Mouse (Mus musculus): ENCODE results near the gene Bfsp1. TPM values are rescaled to one million over a fixed set of nuclear protein-coding genes. Genes with fewer than 3 reads are reported as not detected.

Gene Bfsp1
- polyA plus RNA-seq, 1 experiment from 2014 or later: 0.85 TPM

DNA sequence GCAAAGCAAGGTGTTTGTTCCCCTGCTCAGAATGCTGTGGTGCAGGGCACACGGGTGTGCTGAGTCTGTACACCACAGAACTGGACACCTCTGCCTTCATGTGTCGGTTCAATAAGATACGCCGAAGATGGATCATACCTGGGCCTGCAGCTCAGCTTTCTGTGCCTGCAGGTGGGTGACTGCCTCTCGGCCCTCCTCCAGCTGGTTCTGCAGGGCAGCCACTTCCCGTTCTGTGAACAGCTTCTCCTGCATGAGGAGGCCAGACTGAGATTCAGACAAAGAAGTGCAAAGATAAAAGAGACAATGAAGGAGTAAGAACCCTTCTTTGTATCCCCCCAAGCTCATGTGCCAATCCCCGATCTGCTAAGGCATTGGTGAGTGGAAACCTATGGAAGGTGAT is 21.4 kb downstream of the Bfsp1 start:
- H3K9me3 ChIP-seq (ENCODE audit: control insufficient read depth, low read length): no peaks in the 10 kb centered on the region
- no peak overlapping the region for H3K4me2 ChIP-seq (ENCODE audit: low read length)
- no peaks in the 10 kb centered on the region for H3K4me1 ChIP-seq (ENCODE audit: control insufficient read depth, insufficient read depth, low read depth, low read length)
- H3K27ac ChIP-seq (ENCODE audit: low read depth, low read length): no peak overlapping the region
- WGBS: 86% methylated on average over 7 of the region's 7 CpGs
- no peaks in the 10 kb centered on the region for H3K27me3 ChIP-seq (replicated peaks; ENCODE audit: control insufficient read depth, insufficient read depth, low read length)
- no peak for ATAC-seq
- H3K9ac ChIP-seq (ENCODE audit: low read depth, low read length): no peak overlapping the region
- no peak overlapping the region for H3K4me3 ChIP-seq (ENCODE audit: low read length)
- H3K36me3 ChIP-seq (ENCODE audit: control insufficient read depth, insufficient read depth, low read length): no peaks in the 10 kb centered on the region

DNA sequence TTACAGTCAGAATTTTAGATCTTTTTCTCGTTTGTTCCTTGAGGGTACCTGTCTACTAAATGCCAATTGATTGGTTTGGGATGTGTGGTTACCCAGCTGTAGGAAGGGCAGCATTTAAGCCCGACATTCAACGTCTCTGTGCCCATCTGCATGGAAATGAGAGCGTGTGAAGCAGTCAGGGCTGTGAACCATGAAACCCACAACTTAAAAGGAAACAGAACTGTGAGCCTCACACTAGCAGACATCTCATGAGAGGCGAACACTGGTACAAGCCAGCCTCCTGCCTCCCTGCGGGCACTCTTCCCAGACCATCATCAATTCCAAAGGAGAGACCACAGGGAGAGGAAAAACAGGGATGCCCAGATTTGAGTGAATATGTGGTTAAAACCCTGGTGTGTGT is 22.1 kb downstream of the Bfsp1 start:
- Histone ChIP-seq H3K4me2 (ENCODE audit: low read length) (no peak overlapping the region), H3K4me1 (ENCODE audit: control insufficient read depth, insufficient read depth, low read depth, low read length) (no peaks in the 10 kb centered on the region), H3K4me3 (ENCODE audit: low read length) (no peak overlapping the region), H3K9ac (ENCODE audit: low read depth, low read length) (no peak overlapping the region), H3K36me3 (ENCODE audit: control insufficient read depth, insufficient read depth, low read length) (no peaks in the 10 kb centered on the region), H3K27ac (ENCODE audit: low read depth, low read length) (no peak overlapping the region), H3K9me3 (ENCODE audit: control insufficient read depth, low read length) (no peaks in the 10 kb centered on the region), H3K27me3 (replicated peaks; ENCODE audit: control insufficient read depth, insufficient read depth, low read length) (no peaks in the 10 kb centered on the region)
- no peak for ATAC-seq
- 63% methylated on average over 6 of the region's 6 CpGs for WGBS

- no peak overlapping the region for H3K4me3 ChIP-seq (ENCODE audit: low read length)
- no peak overlapping the region for H3K4me2 ChIP-seq (ENCODE audit: low read length)
- no peak for ATAC-seq
- H3K27me3 ChIP-seq (replicated peaks; ENCODE audit: control insufficient read depth, insufficient read depth, low read length): no peaks in the 10 kb centered on the region
- 94% methylated on average over 2 of the region's 2 CpGs for WGBS
- H3K27ac ChIP-seq (ENCODE audit: low read depth, low read length): no peak overlapping the region
- no peaks in the 10 kb centered on the region for H3K4me1 ChIP-seq (ENCODE audit: control insufficient read depth, insufficient read depth, low read depth, low read length)
- H3K36me3 ChIP-seq (ENCODE audit: control insufficient read depth, insufficient read depth, low read length): no peaks in the 10 kb centered on the region
- no peaks in the 10 kb centered on the region for H3K9me3 ChIP-seq (ENCODE audit: control insufficient read depth, low read length)
- no peak overlapping the region for H3K9ac ChIP-seq (ENCODE audit: low read depth, low read length)
These were observed 23.5 kb downstream of the Bfsp1 start for GRCm38 (mm10) chr2:143839458-143839857.

GRCm38 (mm10) chr2:143838698-143839097 is 24.3 kb downstream of the Bfsp1 start:
- ATAC-seq: no peak
- H3K36me3 ChIP-seq (ENCODE audit: control insufficient read depth, insufficient read depth, low read length): no peaks in the 10 kb centered on the region
- no peaks in the 10 kb centered on the region for H3K9me3 ChIP-seq (ENCODE audit: control insufficient read depth, low read length)
- H3K4me1 ChIP-seq (ENCODE audit: control insufficient read depth, insufficient read depth, low read depth, low read length): no peaks in the 10 kb centered on the region
- WGBS: 69% methylated on average over 5 of the region's 5 CpGs
- H3K27ac ChIP-seq (ENCODE audit: low read depth, low read length): no peak overlapping the region
- no peak overlapping the region for H3K4me2 ChIP-seq (ENCODE audit: low read length)
- no peak overlapping the region for H3K4me3 ChIP-seq (ENCODE audit: low read length)
- no peaks in the 10 kb centered on the region for H3K27me3 ChIP-seq (replicated peaks; ENCODE audit: control insufficient read depth, insufficient read depth, low read length)
- H3K9ac ChIP-seq (ENCODE audit: low read depth, low read length): no peak overlapping the region

- H3K27me3 ChIP-seq (replicated peaks; ENCODE audit: control insufficient read depth, insufficient read depth, low read length): no peaks in the 10 kb centered on the region
- H3K4me2 ChIP-seq (ENCODE audit: low read length): peak overlapping the region; percentile 52
- no peak overlapping the region for H3K27ac ChIP-seq (ENCODE audit: low read depth, low read length)
- peak; percentile 83 for ATAC-seq
- H3K4me1 ChIP-seq (ENCODE audit: control insufficient read depth, insufficient read depth, low read depth, low read length): no peaks in the 10 kb centered on the region
- under 1% methylated on average over 8 of the region's 8 CpGs for WGBS
- peak overlapping the region; percentile 24; the same call in 1 of the 2 replicates for H3K4me3 ChIP-seq (ENCODE audit: low read length)
- H3K36me3 ChIP-seq (ENCODE audit: control insufficient read depth, insufficient read depth, low read length): no peaks in the 10 kb centered on the region
- H3K9me3 ChIP-seq (ENCODE audit: control insufficient read depth, low read length): no peaks in the 10 kb centered on the region
- no peak overlapping the region for H3K9ac ChIP-seq (ENCODE audit: low read depth, low read length)
These were observed 25.7 kb downstream of the Bfsp1 start for GRCm38 (mm10) chr2:143837291-143837701.

DNA sequence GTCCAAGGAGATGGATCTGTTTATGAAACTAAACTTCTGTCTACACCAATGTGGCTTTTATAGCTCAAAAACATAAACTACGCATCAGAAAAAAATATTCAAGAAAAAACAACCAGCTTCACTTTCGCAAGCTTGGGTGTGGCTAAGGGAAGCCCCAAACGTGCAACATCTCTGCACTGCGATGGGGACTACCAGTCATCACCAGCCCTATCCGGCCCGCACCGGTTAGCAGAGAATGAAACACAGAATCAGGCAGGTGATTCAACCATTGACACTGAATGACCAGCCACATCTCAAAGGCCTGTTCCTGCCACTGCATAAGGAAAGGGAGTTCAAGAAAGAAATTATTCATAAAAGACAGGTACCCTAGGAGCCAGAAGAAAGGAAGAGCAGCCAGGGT is 27.2 kb downstream of the Bfsp1 start:
- H3K9me3 ChIP-seq (ENCODE audit: control insufficient read depth, low read length): no peaks in the 10 kb centered on the region
- no peak for ATAC-seq
- H3K4me1 ChIP-seq (ENCODE audit: control insufficient read depth, insufficient read depth, low read depth, low read length): no peaks in the 10 kb centered on the region
- H3K9ac ChIP-seq (ENCODE audit: low read depth, low read length): no peak overlapping the region
- no peak overlapping the region for H3K27ac ChIP-seq (ENCODE audit: low read depth, low read length)
- H3K36me3 ChIP-seq (ENCODE audit: control insufficient read depth, insufficient read depth, low read length): no peaks in the 10 kb centered on the region
- WGBS: 87% methylated on average over 7 of the region's 7 CpGs
- no peak overlapping the region for H3K4me3 ChIP-seq (ENCODE audit: low read length)
- no peaks in the 10 kb centered on the region for H3K27me3 ChIP-seq (replicated peaks; ENCODE audit: control insufficient read depth, insufficient read depth, low read length)
- H3K4me2 ChIP-seq (ENCODE audit: low read length): no peak overlapping the region

DNA sequence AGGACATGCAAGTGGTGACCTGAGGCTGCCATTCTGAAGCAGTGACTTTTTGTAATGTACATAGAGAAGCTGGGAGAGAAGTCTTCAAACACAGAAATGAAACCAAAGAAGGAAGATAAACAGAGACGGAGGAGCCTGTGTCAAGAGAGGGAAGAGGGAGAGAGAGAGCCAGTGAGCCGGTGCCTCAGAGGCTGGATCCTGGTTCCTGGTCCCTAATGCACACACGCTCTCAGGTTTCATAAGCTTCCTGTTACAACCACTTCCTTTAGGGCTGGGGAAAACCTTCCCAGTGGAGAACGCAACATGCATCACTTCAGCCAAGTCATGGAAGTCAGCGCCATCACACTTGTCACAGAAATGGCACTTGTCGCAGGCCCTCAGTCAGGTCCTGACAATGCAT is 28.9 kb downstream of the Bfsp1 start:
- no peak overlapping the region for H3K9ac ChIP-seq (ENCODE audit: low read depth, low read length)
- no peaks in the 10 kb centered on the region for H3K9me3 ChIP-seq (ENCODE audit: control insufficient read depth, low read length)
- no peak overlapping the region for H3K27ac ChIP-seq (ENCODE audit: low read depth, low read length)
- H3K27me3 ChIP-seq (replicated peaks; ENCODE audit: control insufficient read depth, insufficient read depth, low read length): no peaks in the 10 kb centered on the region
- no peak overlapping the region for H3K4me3 ChIP-seq (ENCODE audit: low read length)
- H3K36me3 ChIP-seq (ENCODE audit: control insufficient read depth, insufficient read depth, low read length): no peaks in the 10 kb centered on the region
- ATAC-seq: no peak
- no peaks in the 10 kb centered on the region for H3K4me1 ChIP-seq (ENCODE audit: control insufficient read depth, insufficient read depth, low read depth, low read length)
- H3K4me2 ChIP-seq (ENCODE audit: low read length): no peak overlapping the region
- 76% methylated on average over 6 of the region's 6 CpGs for WGBS

DNA sequence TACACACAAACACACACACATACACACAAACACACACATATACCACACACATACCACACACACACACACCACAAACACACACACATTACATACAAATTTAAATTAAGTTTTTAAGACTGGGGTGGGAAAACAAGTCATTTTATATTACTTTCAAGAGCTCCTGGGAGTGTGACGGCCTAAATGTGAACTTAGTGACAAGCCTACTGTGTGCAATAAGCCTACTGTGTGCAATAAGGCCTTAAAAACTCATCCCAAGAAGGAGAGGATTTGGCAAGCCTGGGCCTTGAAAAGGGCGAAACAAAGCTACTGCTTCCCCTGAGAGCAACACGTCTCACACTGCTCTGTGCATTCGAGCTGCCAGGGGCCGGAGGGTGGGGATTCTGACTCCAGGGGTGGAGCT is 30.3 kb downstream of the Bfsp1 start:
- 77% methylated on average over 5 of the region's 5 CpGs for WGBS
- ATAC-seq: no peak
- H3K4me1 ChIP-seq (ENCODE audit: control insufficient read depth, insufficient read depth, low read depth, low read length): no peaks in the 10 kb centered on the region

DNA sequence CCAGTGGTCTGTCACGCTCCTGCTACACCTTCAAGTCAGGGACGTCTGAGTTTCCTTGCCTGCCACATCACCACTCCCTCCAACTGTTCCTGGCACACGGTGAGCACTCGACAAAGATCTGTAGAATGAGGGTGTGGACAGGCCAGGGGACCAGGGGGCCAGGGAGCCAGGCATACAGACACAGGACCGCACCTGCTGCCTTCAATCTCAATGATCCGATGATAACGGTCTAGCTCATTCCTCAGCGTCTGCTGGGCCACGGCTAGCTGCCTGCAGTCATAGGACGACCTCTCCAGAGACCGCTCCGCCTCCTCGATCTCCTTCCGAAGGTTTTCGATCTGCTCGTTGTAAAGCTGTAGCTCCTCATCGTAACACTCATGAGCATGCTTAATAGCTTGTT is 31.3 kb downstream of the Bfsp1 start:
- no peaks in the 10 kb centered on the region for H3K4me1 ChIP-seq (ENCODE audit: control insufficient read depth, insufficient read depth, low read depth, low read length)
- H3K4me3 ChIP-seq (ENCODE audit: low read length): no peak overlapping the region
- ATAC-seq: no peak; the same call in 1 of the 2 replicates
- H3K27me3 ChIP-seq (replicated peaks; ENCODE audit: control insufficient read depth, insufficient read depth, low read length): no peaks in the 10 kb centered on the region
- H3K9me3 ChIP-seq (ENCODE audit: control insufficient read depth, low read length): no peaks in the 10 kb centered on the region
- no peak overlapping the region for H3K9ac ChIP-seq (ENCODE audit: low read depth, low read length)
- no peak overlapping the region for H3K27ac ChIP-seq (ENCODE audit: low read depth, low read length)
- H3K36me3 ChIP-seq (ENCODE audit: control insufficient read depth, insufficient read depth, low read length): no peaks in the 10 kb centered on the region
- WGBS: 73% methylated on average over 17 of the region's 17 CpGs
- no peak overlapping the region for H3K4me2 ChIP-seq (ENCODE audit: low read length)

More for the DNA sequence above, 30.3 kb downstream of the Bfsp1 start:
- H3K9me3 ChIP-seq (ENCODE audit: control insufficient read depth, low read length): no peaks in the 10 kb centered on the region
- no peaks in the 10 kb centered on the region for H3K36me3 ChIP-seq (ENCODE audit: control insufficient read depth, insufficient read depth, low read length)
- H3K27me3 ChIP-seq (replicated peaks; ENCODE audit: control insufficient read depth, insufficient read depth, low read length): no peaks in the 10 kb centered on the region
- H3K4me3 ChIP-seq (ENCODE audit: low read length): no peak overlapping the region
- no peak overlapping the region for H3K9ac ChIP-seq (ENCODE audit: low read depth, low read length)
- H3K4me2 ChIP-seq (ENCODE audit: low read length): no peak overlapping the region
- no peak overlapping the region for H3K27ac ChIP-seq (ENCODE audit: low read depth, low read length)

DNA sequence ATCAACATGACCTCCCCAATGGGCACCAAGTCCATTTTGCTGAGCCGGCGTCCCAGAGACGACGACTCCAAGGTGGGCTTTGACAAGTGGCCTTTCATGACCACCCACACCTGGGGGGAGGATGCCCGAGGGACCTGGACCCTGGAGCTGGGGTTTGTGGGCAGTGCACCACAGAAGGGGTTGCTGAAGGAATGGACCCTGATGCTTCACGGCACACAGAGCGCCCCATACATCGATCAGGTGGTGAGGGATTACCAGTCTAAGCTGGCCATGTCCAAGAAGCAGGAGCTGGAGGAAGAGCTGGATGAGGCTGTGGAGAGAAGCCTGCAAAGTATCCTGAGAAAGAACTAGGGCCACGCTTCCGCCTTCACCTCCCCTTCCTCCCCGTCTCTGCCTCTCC is 49.5 kb downstream of the Bfsp1 start:
- no peak for ATAC-seq
- WGBS: 89% methylated on average over 11 of the region's 11 CpGs
- Histone ChIP-seq H3K9me3 (ENCODE audit: control insufficient read depth, low read length) (no peaks in the 10 kb centered on the region), H3K27ac (ENCODE audit: low read depth, low read length) (no peak overlapping the region), H3K4me1 (ENCODE audit: control insufficient read depth, insufficient read depth, low read depth, low read length) (no peaks in the 10 kb centered on the region), H3K36me3 (ENCODE audit: control insufficient read depth, insufficient read depth, low read length) (no peaks in the 10 kb centered on the region), H3K9ac (ENCODE audit: low read depth, low read length) (no peak overlapping the region), H3K4me2 (ENCODE audit: low read length) (no peak overlapping the region), H3K27me3 (replicated peaks; ENCODE audit: control insufficient read depth, insufficient read depth, low read length) (no peaks in the 10 kb centered on the region), H3K4me3 (ENCODE audit: low read length) (no peak overlapping the region)

Measured in hindbrain, embryonic 16.5 days (tissue).